Mouse (Mus musculus): Measurements from ENCODE around the gene Tpm1.

GRCm38 (mm10) chr9:67011483-67011882 is 37.7 kb downstream of the Tpm1 start:
- TF ChIP-seq CTCF (IDR thresholded peaks at IDR 0.05; ENCODE audit: low read depth, low read length) (no peak), POLR2A (IDR thresholded peaks at IDR 0.05; ENCODE audit: extremely low read depth, insufficient read depth, low read length) (no peak)

Data from liver, adult 2 months (tissue).